Mouse (Mus musculus): Measurements from ENCODE around the gene Atp13a2. TPM values are rescaled to one million over a fixed set of nuclear protein-coding genes. Genes with fewer than 3 reads are reported as not detected.

Atp13a2 gene
- polyA plus RNA-seq, 1 experiment from 2014 or later: 36.0 TPM

GRCm38 (mm10) chr4:140995811-140996210 is 9.1 kb downstream of the Atp13a2 start:
- WGBS: 95% methylated on average over 8 of the region's 8 CpGs
- ATAC-seq (ENCODE audit: insufficient number of reproducible peaks, insufficient read depth, low FRiP score, low read depth): no peak
- Histone ChIP-seq H3K4me2 (replicated peaks; ENCODE audit: low read depth, low read length) (no peak overlapping the region), H3K27me3 (ENCODE audit: control insufficient read depth, insufficient read depth, low read length) (no peaks in the 10 kb centered on the region), H3K9ac (replicated peaks; ENCODE audit: low read depth, low read length) (no peak overlapping the region), H3K27ac (ENCODE audit: low read length) (no peak overlapping the region), H3K4me3 (ENCODE audit: low read depth, low read length) (no peak overlapping the region), H3K36me3 (ENCODE audit: control insufficient read depth, insufficient read depth, low read length) (peaks cover 56% of the 10 kb centered on the region), H3K9me3 (ENCODE audit: control insufficient read depth, low read depth, low read length) (no peaks in the 10 kb centered on the region), H3K4me1 (ENCODE audit: control insufficient read depth, insufficient read depth, low read length) (no peaks in the 10 kb centered on the region)

GRCm38 (mm10) chr4:140996812-140997211 is 10.1 kb downstream of the Atp13a2 start:
- no peaks in the 10 kb centered on the region for H3K4me1 ChIP-seq (ENCODE audit: control insufficient read depth, insufficient read depth, low read length)
- H3K4me2 ChIP-seq (replicated peaks; ENCODE audit: low read depth, low read length): no peak overlapping the region
- H3K4me3 ChIP-seq (ENCODE audit: low read depth, low read length): no peak overlapping the region
- no peak overlapping the region for H3K9ac ChIP-seq (replicated peaks; ENCODE audit: low read depth, low read length)
- no peaks in the 10 kb centered on the region for H3K27me3 ChIP-seq (ENCODE audit: control insufficient read depth, insufficient read depth, low read length)
- no peak overlapping the region for H3K27ac ChIP-seq (ENCODE audit: low read length)
- ATAC-seq (ENCODE audit: insufficient number of reproducible peaks, insufficient read depth, low FRiP score, low read depth): no peak
- H3K9me3 ChIP-seq (ENCODE audit: control insufficient read depth, low read depth, low read length): no peaks in the 10 kb centered on the region
- peaks cover 66% of the 10 kb centered on the region for H3K36me3 ChIP-seq (ENCODE audit: control insufficient read depth, insufficient read depth, low read length)
- WGBS: 91% methylated on average over 9 of the region's 9 CpGs

GRCm38 (mm10) chr4:141005983-141006382 is 19.3 kb downstream of the Atp13a2 start:
- H3K4me1 ChIP-seq (ENCODE audit: control insufficient read depth, insufficient read depth, low read length): no peaks in the 10 kb centered on the region
- H3K36me3 ChIP-seq (ENCODE audit: control insufficient read depth, insufficient read depth, low read length): peaks cover 44% of the 10 kb centered on the region
- H3K27me3 ChIP-seq (ENCODE audit: control insufficient read depth, insufficient read depth, low read length): no peaks in the 10 kb centered on the region
- 79% methylated on average over 13 of the region's 13 CpGs for WGBS
- H3K4me2 ChIP-seq (replicated peaks; ENCODE audit: low read depth, low read length): no peak overlapping the region
- no peak overlapping the region for H3K4me3 ChIP-seq (ENCODE audit: low read depth, low read length)
- no peaks in the 10 kb centered on the region for H3K9me3 ChIP-seq (ENCODE audit: control insufficient read depth, low read depth, low read length)
- ATAC-seq (ENCODE audit: insufficient number of reproducible peaks, insufficient read depth, low FRiP score, low read depth): no peak
- no peak overlapping the region for H3K9ac ChIP-seq (replicated peaks; ENCODE audit: low read depth, low read length)
- no peak overlapping the region for H3K27ac ChIP-seq (ENCODE audit: low read length)

GRCm38 (mm10) chr4:141008028-141008427 is 21.4 kb downstream of the Atp13a2 start:
- Histone ChIP-seq H3K27me3 (ENCODE audit: control insufficient read depth, insufficient read depth, low read length) (no peaks in the 10 kb centered on the region), H3K4me2 (replicated peaks; ENCODE audit: low read depth, low read length) (no peak overlapping the region), H3K9me3 (ENCODE audit: control insufficient read depth, low read depth, low read length) (no peaks in the 10 kb centered on the region), H3K9ac (replicated peaks; ENCODE audit: low read depth, low read length) (no peak overlapping the region), H3K4me1 (ENCODE audit: control insufficient read depth, insufficient read depth, low read length) (peaks cover 13% of the 10 kb centered on the region), H3K4me3 (ENCODE audit: low read depth, low read length) (no peak overlapping the region), H3K27ac (ENCODE audit: low read length) (no peak overlapping the region), H3K36me3 (ENCODE audit: control insufficient read depth, insufficient read depth, low read length) (peaks cover 32% of the 10 kb centered on the region)
- WGBS: 92% methylated on average over 8 of the region's 8 CpGs
- no peak for ATAC-seq (ENCODE audit: insufficient number of reproducible peaks, insufficient read depth, low FRiP score, low read depth)

- H3K4me3 ChIP-seq (ENCODE audit: low read depth, low read length): peak within 1 kb of the TSS; percentile 74
- WGBS: 12% methylated on average over 7 of the region's 7 CpGs
- peak within 1 kb of the TSS; percentile 83 for H3K9ac ChIP-seq (replicated peaks; ENCODE audit: low read depth, low read length)
- H3K4me1 ChIP-seq (ENCODE audit: control insufficient read depth, insufficient read depth, low read length): peaks cover 13% of the 10 kb centered on the region
- no peaks in the 10 kb centered on the region for H3K9me3 ChIP-seq (ENCODE audit: control insufficient read depth, low read depth, low read length)
- H3K4me2 ChIP-seq (replicated peaks; ENCODE audit: low read depth, low read length): peak within 1 kb of the TSS; percentile 86
- peak within 1 kb of the TSS; percentile 90 for H3K27ac ChIP-seq (ENCODE audit: low read length)
- ATAC-seq (ENCODE audit: insufficient number of reproducible peaks, insufficient read depth, low FRiP score, low read depth): no peak
- H3K27me3 ChIP-seq (ENCODE audit: control insufficient read depth, insufficient read depth, low read length): no peaks in the 10 kb centered on the region
- peaks cover 40% of the 10 kb centered on the region for H3K36me3 ChIP-seq (ENCODE audit: control insufficient read depth, insufficient read depth, low read length)
These were observed 23.4 kb downstream of the Atp13a2 start, which contains the start of gene Mfap2 for GRCm38 (mm10) chr4:141010118-141010517. Mfap2 (plus strand) TSS chr4:141010418.

- Histone ChIP-seq H3K4me2 (replicated peaks; ENCODE audit: low read depth, low read length) (peak overlapping the region; percentile 86), H3K4me1 (ENCODE audit: control insufficient read depth, insufficient read depth, low read length) (peaks cover 13% of the 10 kb centered on the region), H3K27ac (ENCODE audit: low read length) (peak overlapping the region; percentile 90), H3K27me3 (ENCODE audit: control insufficient read depth, insufficient read depth, low read length) (no peaks in the 10 kb centered on the region), H3K9me3 (ENCODE audit: control insufficient read depth, low read depth, low read length) (no peaks in the 10 kb centered on the region), H3K9ac (replicated peaks; ENCODE audit: low read depth, low read length) (peak overlapping the region; percentile 83), H3K36me3 (ENCODE audit: control insufficient read depth, insufficient read depth, low read length) (peaks cover 45% of the 10 kb centered on the region), H3K4me3 (ENCODE audit: low read depth, low read length) (peak overlapping the region; percentile 74)
- peak; percentile 83 for ATAC-seq (ENCODE audit: insufficient number of reproducible peaks, insufficient read depth, low FRiP score, low read depth)
- WGBS: under 1% methylated on average over 26 of the region's 26 CpGs
These were observed 23.9 kb downstream of the Atp13a2 start for GRCm38 (mm10) chr4:141010526-141010925.

GRCm38 (mm10) chr4:141010941-141011429 is 24.3 kb downstream of the Atp13a2 start:
- H3K9ac ChIP-seq (replicated peaks; ENCODE audit: low read depth, low read length): peak overlapping the region; percentile 83
- peak overlapping the region; percentile 86 for H3K4me2 ChIP-seq (replicated peaks; ENCODE audit: low read depth, low read length)
- H3K4me3 ChIP-seq (ENCODE audit: low read depth, low read length): peak overlapping the region; percentile 74
- no peaks in the 10 kb centered on the region for H3K9me3 ChIP-seq (ENCODE audit: control insufficient read depth, low read depth, low read length)
- 1% methylated on average over 17 of the region's 17 CpGs for WGBS
- H3K36me3 ChIP-seq (ENCODE audit: control insufficient read depth, insufficient read depth, low read length): peaks cover 46% of the 10 kb centered on the region
- H3K4me1 ChIP-seq (ENCODE audit: control insufficient read depth, insufficient read depth, low read length): peaks cover 13% of the 10 kb centered on the region
- H3K27me3 ChIP-seq (ENCODE audit: control insufficient read depth, insufficient read depth, low read length): no peaks in the 10 kb centered on the region
- peak overlapping the region; percentile 90 for H3K27ac ChIP-seq (ENCODE audit: low read length)
- ATAC-seq (ENCODE audit: insufficient number of reproducible peaks, insufficient read depth, low FRiP score, low read depth): 0 out of 2 replicates have a peak, but pooled peaks have one; percentile 29

- Histone ChIP-seq H3K27ac (ENCODE audit: low read length) (peak overlapping the region; percentile 90), H3K36me3 (ENCODE audit: control insufficient read depth, insufficient read depth, low read length) (peaks cover 45% of the 10 kb centered on the region), H3K9me3 (ENCODE audit: control insufficient read depth, low read depth, low read length) (no peaks in the 10 kb centered on the region), H3K27me3 (ENCODE audit: control insufficient read depth, insufficient read depth, low read length) (no peaks in the 10 kb centered on the region), H3K9ac (replicated peaks; ENCODE audit: low read depth, low read length) (peak overlapping the region; percentile 83), H3K4me1 (ENCODE audit: control insufficient read depth, insufficient read depth, low read length) (peaks cover 13% of the 10 kb centered on the region), H3K4me3 (ENCODE audit: low read depth, low read length) (peak overlapping the region; percentile 74), H3K4me2 (replicated peaks; ENCODE audit: low read depth, low read length) (peak overlapping the region; percentile 86)
- no peak for ATAC-seq (ENCODE audit: insufficient number of reproducible peaks, insufficient read depth, low FRiP score, low read depth)
- WGBS: 46% methylated on average over 14 of the region's 14 CpGs
These were observed 25.1 kb downstream of the Atp13a2 start for GRCm38 (mm10) chr4:141011556-141012328.

All from stomach, embryonic 14.5 days (tissue).